Mouse (Mus musculus): ENCODE measurements at regions not wholly inside any gene's neighbourhood (a gene's known extent, or its start where the extent isn't known, plus 50 kb on each side); places are given as distances from the start of the nearest gene placed in this dataset.

DNA sequence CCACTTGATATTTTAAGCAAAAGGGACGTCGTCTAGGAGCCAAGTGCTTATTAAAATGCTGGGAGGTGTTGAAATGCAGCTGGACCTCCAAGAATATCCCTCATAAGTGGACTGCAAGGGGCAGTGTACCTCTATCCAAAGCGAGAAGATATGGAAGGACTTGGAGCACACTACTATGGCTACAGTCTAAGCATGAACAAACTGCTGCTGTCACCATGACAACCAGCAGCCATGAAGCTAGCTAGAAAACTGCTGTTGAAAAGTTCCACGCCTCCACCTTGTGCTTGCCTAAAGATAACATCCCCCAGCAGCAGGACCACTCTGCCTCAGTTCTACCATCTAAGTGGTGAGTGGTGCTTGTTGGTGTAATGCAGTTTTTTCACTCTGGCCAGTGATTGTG lies 115.5 kb downstream of the Mtx3 start:
- TF ChIP-seq POLR2A (IDR thresholded peaks at IDR 0.05; ENCODE audit: insufficient read depth, low read length) (no peak), CTCF (IDR thresholded peaks at IDR 0.05; ENCODE audit: low read depth, low read length) (no peak)
